Mouse (Mus musculus): ENCODE data around the gene Atp2a1.

Gene Atp2a1

DNA sequence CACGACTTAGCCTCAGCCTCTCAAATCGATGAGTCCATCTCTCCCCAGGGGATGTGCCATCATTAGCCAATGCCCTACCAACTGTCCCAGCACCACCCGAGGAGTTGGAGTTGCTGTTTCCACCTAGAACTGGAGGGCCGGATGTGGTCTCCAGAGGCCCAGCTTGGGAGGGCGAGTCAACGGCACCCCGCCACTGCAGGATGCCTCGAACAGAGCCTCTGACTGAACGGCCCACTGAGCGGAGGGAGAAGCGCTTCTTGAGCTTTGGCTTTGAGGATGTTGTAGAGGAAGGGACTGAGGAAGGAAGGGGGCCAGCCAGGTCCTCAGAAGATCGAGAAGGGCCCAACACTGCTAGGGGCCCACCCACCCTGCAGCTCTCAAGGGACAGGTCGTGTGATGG is 9.4 kb upstream of the Atp2a1 start:
- DNase-seq, result no peak

DNA sequence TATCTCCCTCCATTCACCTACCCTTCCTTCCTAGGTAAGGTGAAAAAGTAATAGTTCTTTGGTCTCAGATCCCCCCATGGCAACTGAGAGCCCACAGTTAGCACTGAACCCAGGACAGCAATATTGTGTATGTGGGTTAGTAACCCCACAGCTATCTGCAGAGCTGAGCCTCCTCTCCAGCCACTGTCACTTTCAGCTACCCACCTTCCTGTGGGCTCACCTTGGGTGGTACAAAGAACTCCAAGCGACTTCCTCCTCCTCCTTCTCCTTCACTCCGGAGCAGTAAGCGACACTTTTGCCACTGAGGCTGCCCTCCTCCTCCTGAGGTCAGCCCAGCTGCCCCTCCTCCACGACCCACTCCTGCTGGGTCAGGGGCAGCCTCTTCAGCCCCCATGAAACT is 8.9 kb upstream of the Atp2a1 start:
- DNase-seq, result no peak

DNA sequence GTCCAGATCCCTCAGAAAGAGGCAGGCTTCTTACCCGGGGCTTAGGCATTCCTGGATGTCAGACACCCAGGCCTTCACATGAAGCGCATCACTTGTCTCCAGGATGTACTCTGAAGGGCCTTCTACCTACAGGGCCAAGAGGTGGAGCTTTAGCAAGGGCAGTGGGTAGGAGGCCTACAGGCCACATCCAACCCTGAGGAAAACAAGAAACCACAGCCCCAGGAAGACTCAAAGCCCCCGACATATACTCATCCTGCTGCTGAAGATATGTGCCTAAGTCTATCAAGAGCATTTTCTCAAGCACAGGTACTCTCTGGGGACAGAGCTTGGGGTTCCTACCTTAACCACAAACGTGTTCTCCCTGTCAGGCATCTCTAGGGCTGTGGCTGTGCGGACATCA is 8.5 kb upstream of the Atp2a1 start:
- DNase-seq, result no peak

DNA sequence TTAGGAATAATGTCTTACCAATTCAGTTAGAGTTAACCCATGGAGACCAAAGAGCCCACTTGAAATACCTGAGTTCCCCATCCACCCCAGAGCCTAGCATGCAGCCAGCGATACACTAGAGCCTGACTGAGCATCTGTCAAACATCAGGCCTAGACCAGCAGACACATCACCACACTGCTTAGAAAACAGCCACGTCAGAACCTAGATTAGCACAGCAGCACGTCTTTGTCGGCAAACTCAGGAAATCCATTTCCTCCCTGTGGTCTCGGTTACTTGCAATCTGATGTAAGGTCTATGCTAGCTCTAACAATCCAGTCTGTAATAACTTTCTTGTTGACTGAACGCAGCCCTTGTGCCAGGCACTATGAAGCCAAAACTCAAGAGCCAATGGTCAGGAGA is 7.2 kb upstream of the Atp2a1 start:
- no peak for DNase-seq

DNA sequence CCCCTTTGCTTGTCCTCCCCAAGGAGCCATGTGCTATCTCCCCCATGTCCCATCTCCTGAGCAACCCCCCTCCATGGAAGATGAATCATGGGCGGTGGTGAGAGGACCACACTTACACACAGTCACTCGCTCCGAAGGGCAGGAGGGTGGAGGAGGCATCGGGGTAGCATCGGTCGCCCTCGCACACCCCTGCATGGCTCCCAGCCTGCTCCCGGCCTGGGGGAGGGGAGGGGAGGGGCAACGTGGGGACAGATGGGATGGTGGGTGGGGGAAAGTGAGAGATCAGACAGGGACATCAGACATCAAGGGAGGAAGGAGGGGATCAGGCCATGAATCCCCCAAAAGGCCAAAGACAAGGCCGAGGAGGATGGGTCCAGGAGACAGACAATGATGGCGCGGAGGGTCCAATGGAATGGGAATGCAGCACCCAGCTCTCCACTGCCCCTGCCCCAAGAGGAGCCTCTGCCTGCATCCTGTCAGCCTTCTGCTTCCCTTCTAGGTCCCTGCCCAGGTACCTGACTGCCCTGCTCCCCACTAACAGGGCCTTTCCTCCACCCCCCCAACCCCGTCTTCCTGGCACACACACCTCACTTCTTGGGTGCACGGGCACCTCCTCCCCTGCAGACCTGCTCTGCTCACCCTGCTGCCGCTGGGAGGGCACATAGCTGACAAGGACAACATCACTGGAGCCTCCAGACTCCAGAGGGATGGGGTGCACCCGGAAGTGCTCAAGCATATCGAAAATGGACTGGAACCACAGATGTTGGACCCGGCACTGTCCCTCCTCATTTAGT is 5.1 kb upstream of the Atp2a1 start:
- DNase-seq, result no peak

DNA sequence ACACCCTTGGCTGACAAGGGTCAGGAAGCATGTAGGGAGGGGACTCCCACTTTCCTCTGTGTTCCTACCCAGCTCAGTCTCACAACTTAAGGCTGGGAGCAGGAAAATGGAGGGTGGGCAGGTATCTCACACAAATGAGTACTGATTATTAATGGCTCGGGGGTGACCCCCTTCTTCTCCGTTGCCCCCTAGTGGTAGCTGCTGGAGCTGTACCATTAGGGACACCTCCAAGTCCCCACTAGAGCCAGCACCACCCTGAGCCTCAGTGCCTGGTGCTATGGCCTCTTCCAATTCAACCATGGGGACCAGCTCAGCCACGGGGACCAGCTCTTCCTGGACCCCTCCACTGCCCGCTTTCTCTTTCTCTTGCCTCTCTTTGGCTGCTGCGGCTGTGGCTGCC is 4.4 kb upstream of the Atp2a1 start:
- DNase-seq, result peak; percentile 68

DNA sequence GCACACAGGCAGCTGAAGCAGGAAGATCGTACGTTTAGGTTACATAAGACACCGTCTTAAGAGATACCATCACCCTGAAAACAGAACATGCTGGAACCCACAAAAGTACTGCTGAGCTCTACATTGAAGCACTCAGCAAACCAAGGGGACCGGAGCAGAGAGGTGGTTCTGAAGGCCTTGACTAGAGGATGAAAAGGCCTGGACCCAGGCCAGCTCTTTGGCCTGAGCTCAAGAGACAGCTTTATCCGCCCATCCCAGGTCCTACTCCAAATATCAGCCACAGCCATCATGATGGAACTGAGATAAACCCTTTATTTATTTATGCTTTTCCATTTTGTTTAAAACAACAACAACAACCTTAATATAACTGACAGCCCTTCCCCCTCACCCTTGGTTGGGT is 3.8 kb upstream of the Atp2a1 start:
- DNase-seq, result peak; percentile 9

DNA sequence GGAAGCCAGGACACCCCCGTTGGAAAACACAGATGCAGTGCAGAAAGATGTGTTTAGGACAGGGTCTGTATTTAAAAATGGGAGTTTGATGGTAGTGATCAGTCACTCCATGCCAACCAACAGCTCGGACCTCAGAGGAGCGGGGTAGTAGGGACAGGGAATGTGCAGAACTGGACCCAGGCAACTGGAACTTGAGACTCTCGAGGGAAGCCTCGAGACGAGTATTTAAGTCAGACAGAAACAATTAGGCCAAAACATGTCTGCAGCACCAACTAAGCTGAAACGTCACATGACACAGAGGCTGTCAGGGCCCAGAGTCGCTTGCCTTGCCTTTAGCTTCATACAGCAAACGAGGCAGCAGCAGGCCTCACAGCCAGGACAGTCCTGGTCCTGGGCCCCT is 3.2 kb upstream of the Atp2a1 start:
- DNase-seq, result no peak

DNA sequence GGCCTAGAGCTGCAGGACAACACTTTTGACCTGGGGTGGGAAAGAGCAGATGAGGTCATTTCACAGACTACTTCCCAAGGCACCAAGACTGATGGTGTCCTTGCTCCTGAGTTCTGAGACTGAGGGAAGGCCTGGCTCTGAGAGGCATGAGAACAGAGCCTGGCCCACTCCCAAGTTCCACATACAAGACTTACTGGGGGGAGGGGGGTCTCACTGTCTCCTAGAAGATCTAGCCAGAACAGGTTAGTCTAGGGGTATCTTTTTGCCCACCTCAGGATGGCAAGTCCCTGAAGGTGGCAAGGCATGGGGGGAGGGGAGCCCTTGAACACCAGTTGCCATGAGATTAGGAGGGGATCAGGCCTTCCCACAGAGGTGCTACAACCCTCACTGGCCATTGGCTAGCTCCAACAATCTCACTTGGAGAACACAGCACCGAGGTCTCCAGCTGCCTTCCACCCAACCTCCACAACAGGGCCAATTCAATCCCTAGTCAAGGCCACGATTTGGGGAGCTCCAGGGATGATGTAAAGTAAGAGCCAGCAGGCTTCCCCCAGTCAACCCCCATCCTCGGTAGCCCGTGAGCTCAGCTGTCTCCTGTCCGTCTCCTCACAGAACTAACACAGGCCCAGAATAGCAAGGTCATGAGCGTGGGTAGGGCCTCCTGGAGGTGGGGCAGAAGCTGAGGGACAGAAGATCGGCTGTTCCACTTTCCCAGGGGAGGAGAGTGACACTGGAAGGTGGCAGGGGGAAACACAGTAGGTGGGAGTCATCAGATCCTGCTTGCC is 2.5 kb upstream of the Atp2a1 start:
- DNase-seq, result no peak

DNA sequence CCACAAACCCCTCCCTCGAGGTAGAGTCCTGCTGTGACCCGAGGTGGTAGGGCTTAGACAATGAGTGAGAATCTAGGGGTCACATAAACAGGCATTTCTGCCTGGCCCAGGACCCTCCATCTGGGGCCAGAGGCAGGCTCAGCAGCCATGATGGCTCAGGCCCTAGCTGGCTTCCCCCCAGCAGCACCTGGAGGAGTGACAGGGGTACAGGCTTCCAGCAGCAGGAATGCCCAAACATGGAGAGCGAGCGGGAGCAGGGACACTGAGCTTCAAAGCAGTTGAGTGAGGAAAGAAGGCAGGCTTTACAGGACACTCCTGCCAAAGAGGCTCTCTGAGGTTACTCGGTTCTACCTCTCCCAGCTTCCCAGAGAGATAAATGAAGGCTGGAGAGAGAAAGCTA is 1.9 kb upstream of the Atp2a1 start:
- no peak for DNase-seq

DNA sequence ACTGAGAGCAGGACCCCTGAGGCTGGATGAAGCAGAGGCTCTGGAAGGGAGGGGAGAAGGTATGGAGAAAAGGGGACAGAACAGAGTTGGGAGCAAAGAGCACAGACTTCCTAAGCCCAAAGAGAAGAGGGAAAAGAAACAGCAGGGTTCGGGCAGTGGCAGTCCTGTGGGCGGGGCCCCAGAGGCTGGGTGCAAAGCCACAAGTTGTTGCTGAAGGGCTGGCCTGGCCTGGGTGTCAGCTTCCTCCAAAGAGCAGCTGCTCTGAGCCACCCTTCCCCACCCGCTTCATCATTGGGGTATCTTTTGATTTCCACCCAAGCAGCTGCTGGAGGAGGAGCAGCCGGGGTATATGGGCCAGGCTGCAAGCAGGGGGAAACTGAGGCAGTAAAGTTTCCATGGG is 1.2 kb upstream of the Atp2a1 start:
- DNase-seq, result peak; percentile 26

DNA sequence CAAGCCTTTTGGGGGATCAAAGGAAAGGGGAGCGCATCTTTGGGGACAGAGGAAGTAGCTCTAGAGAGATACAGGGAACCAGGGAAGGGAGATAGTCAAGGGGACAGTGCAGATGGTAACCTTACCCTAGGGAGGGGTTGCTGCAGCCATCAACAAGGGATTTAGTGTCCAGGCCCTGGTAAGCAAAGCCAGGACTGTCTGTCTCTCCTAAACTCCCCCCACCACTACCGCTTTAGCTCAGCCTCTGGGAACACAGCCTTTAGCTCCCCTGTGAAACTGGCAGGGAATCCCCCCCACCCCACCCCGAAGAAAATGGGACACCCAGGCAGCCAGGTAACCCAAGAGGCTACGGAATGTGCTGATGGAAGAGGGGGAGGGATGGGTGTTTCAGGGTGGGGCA is 639 bp upstream of the Atp2a1 start:
- no peak for DNase-seq

DNA sequence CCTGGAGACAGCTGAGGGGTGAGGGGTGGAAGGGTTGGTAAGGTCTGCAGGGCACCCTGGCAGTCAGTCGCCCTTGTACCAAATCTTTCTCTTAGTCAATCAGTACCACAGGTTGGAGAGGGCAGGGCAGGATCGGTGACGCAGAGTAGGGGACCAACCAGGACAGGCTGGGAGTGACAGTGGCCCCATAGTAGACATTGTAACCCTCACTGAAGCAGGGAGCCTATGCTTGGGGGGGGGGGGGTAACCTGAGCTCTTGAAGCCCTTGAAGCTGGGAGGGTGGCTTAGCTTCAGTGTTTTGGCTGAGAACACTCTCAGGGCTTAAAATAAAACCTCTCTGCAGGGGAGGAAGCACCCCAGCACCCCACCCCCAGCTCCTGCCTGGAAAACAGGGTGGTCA is 1.3 kb downstream of the Atp2a1 start:
- peak; percentile 2 for DNase-seq

DNA sequence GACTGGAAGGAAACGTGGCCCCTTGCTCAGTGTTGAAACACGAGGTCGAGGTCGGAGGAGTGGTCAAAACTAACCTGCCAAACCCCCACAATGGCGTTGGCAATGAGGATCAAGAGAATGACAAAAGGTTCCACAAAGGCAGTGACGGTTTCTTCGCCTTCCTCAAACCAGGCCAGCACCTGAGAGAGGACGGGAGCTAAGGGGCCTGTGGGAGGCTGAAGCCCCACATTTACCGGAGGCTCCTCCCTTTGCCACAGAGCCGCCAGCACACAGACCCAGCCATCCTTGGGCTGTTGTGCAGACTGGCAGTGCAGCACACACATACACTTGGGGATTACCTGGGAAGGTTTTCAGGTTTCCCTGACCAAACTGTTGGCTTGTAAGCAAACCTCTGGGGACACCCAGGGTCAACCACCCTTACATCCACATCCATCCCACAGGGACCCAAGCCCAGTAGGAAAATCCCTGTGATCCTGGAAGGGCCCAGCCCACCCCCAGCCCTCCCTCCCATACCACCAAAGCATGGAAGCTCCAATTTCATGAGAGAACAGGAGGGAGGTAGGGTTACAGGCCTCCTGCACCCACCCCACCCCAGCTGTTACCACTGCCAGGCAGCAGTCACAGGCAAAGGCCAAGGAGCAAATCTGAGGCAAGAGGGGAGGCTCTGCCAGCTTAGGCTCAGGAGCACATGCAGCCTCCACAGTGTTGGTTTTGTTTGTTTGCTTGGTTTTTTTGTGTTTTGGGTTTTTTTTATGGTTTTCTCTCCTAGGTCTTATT is 2.1 kb downstream of the Atp2a1 start:
- peak; percentile 4 for DNase-seq

DNA sequence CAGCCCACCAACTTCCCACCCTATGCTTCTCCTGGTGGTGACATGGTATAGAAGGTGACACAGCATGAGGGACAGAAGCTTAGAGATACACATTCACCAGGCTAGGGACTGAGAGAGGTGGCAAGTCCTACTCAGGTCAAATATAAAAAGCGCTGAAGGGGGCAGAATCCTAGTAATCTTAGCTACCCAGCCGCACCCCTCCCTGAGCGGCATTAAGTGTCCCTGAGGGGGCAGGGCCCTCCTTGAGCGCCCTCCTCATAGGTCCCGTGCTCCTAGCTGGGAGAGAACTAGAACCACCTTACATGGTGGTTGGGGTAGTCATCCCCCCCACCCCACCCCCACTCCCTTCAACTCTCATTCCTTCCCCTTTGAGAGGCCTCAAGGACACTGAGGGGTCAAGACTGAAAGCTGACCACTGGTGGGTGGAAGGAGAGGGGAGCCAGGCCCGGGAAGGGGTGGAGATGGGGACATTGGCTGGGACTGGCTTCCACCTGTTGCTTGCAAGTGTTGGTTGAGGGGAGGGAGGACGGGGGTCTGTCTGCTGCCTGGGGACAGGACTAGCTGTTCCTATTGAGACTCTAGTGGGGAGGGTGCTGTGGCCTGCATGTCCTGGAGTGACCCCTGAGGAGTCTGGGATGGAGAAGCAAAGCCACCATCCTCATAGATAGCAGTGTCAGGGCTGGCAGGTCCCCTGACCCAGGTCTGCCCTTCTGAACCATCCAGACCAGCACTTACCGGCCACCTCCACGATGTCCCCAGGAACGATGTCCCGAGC is 3.9 kb downstream of the Atp2a1 start:
- DNase-seq, result no peak

DNA sequence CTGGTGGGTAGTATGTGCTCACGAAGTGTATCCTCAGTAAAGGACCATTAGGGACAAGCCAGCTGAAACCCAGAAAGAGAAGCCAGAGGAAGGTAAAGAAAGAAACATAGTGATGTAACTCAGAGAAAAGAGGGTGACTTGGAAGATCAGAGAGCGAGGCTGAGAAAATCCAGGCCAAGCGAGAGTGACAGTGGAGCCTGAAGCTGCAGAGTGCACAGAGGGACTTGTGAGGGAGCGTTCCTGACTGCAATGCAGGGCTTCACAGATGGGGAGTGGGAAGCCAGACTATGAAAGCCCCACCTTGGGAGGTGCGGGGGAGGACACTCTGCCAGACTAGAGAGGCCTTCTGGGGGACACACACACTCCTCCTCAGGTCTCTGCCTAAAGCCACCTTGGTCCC is 4.7 kb downstream of the Atp2a1 start:
- no peak for DNase-seq

DNA sequence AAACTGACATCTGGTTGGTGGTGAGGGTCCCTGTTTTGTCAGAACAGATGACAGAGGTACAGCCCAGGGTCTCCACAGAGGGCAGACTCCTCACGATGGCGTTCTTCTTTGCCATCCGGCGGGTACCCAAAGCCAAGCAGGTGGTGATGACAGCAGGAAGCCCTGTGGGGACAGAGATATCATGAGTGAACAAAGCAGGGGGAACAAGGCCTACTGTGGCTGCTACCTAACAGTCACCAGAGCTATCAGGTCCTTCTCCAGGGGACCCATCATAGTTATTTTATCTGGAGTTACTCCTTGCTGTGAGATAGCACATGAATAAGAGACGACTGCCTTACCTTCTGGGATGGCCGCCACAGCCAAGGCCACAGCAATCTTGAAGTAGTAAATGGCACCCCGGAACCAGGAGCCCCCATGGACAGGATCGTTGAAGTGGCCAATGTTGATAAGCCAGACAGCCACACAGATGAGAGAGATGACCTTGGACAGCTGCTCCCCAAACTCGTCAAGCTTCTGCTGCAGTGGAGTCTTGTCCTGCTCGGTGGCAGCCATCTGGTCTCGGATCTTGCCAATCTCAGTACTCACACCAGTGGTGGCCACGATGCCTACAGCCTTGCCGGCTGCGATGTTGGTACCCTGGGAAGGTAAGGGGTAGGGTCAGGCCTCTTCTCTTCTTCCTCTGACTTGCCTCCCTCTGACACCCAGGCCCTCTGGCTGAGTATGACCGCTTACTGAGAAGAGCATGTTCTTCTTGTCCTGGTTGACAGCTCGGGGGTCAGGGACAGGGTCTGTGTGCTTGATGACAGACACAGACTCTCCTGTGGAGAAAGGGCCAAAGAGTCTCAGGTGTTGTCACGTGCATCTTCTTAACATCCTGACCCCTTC is 6.3 kb downstream of the Atp2a1 start:
- DNase-seq, result no peak

DNA sequence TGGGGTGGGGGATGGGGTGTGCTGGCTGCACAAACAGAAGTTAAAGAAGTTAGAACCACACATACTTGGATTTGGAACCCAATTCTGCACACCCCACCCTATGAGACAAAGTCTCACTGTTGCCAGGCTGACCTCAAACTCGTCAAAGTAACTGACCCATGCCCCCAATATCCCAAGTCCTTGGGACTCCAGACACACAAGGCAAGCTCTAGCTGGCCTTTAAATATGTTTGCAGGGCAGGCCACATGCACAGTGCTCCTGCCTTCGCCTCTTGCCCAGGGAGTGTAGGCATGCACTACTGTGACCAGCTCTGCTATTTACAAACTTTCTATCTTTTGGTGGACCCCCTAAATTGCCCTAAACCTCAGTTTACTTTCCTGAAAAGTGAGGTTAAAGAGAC is 7.7 kb downstream of the Atp2a1 start:
- DNase-seq, result no peak

DNA sequence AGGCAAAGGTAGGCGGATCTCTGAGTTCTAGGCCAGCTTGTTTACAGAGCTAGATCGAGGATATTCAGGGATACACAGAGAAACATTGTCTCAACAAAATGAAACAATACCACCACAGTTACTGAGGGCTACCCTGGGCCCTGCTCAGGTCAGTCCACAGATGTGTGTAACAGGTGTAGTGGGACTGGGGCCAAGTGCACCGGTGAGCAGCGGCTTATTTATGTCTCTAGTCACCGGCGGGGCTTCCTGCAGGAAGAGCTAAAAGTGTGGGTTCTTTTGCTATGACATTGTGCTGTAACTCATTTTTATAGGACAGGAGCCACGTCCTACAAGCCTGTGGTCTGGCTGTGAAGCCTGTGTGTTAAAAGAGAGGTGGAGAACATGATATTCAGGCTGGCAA is 9.0 kb downstream of the Atp2a1 start:
- no peak for DNase-seq

DNA sequence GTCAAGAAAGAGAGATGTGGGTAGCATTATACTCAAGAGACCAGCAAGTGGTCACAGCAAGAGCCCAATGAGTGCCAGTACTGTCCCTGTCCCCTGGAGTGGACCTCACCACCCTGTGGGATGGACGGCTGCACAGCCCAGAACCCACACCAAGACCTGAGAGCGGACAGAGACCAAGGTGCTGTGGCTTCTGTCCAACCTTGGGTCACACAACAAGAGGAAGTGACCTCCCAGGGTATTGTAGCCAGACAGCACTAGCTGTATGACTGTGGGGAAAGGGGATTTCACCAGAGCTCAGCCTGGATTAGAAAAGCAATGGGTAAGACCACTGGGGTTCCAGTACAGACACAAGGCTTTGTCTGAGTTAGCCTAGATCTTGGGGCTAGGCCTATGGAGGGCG is 10.7 kb downstream of the Atp2a1 start:
- DNase-seq, result peak; percentile 3

DNA sequence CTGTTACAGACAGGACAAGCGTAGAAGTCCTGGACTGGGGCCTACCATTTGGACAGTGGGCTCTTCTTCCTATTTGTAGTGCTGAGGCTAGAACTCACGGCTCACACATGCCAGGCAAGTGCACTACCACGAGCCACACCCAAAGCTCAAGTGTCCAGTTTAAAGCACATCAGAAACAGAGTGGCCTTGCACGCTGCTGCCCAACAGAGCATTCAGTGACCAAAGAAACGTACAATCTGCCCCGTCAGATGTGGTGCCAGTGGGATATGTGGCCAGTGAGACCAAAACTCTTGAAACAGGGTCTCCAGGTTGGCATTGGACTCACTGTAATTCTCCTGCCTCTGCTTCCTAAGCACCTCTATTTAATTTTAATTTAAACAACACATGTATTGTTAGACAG is 12.3 kb downstream of the Atp2a1 start:
- peak; percentile 4 for DNase-seq

DNA sequence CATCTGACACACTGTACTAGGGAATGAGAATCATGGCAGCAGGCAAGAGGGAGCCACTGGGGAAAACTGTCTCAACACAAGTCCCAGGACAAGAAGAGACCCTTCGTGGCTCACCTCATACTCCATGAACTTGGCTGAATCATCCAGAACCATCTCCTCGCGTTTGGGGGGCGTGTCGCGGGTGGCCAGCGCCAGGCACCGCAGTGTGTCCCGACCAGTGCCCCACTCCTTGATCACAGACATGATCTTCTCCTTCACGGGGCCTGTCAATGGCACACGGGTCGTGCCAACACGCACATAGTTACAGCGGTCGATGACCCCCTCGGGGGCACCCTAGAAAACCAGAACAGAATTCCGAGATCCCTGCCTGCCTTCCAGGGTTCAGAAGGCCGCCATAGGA is 12.9 kb downstream of the Atp2a1 start:
- DNase-seq, result peak; percentile 7

Data from kidney, postnatal 10 days (tissue).